Mouse (Mus musculus) lung, adult 2 months (tissue): ENCODE data around the gene Dlg3.

Source experiments
- CTCF ChIP-seq: fragments of 200-500 bp; IDR thresholded peaks from 2 replicates; pipeline ENCODE4 v1.5.1; 2011; ENCODE audit warnings: mild to moderate bottlenecking, low read length, control low read depth; ENCODE audit not compliant: insufficient read depth
- POLR2A ChIP-seq: fragments of 200-500 bp; IDR thresholded peaks from 2 replicates; pipeline ENCODE4 v1.6.1; 2011; ENCODE audit warnings: low read depth, mild to moderate bottlenecking, control low read depth, low read length, borderline replicate concordance; ENCODE audit errors: extremely low read depth

GRCm38 (mm10) chrX:100800643-100801042 lies 33.1 kb downstream of the Dlg3 start:
- no peak for TF ChIP-seq CTCF
- no peak for TF ChIP-seq POLR2A
